Mouse (Mus musculus) small intestine, adult 2 months (tissue): ENCODE measurements around the gene Zfp462.

Source experiments
- CTCF ChIP-seq: fragments of 200-500 bp; IDR thresholded peaks from 2 replicates; pipeline ENCODE4 v1.5.1; 2012; ENCODE audit warnings: low read depth, mild to moderate bottlenecking, control low read depth, inconsistent platforms, low read length, moderate library complexity, mixed read lengths; ENCODE audit not compliant: insufficient replicate concordance, insufficient read length; ENCODE audit errors: extremely low read depth
- POLR2A ChIP-seq: fragments of 200-500 bp; IDR thresholded peaks from 2 replicates; pipeline ENCODE4 v1.6.1; 2012; ENCODE audit warnings: low read depth, mild to moderate bottlenecking, control low read depth, inconsistent platforms, low read length, moderate library complexity

DNA sequence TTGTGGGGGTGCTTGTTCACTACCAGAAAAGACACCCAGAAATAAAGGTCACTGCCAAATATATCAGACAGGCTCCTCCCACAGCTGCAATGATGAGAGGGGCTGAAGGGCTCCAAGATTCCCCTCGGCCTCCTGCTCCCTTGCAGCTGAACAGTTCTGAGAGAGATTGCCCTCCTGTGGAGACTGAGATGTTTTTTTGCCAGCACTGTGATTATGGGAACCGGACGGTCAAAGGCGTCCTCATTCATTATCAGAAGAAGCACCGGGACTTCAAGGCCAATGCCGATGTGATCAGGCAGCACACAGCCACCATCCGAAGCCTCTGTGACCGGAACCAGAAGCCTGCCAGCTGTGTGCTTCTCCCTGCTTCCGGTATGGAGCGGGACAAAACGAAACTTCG lies 66.5 kb downstream of the Zfp462 start:
- no peak for TF ChIP-seq POLR2A
- no peak for TF ChIP-seq CTCF
